Mouse (Mus musculus): Measurements from ENCODE around the gene Arpc5l. TPM values are rescaled to one million over a fixed set of nuclear protein-coding genes. Genes with fewer than 3 reads are reported as not detected.

The Arpc5l gene
- 56.6 and 77.5 TPM in 2 replicates for total RNA-seq (2014; fragmentation: Nextera tagmentation)
- 39.5 and 52.9 TPM in 2 replicates for total RNA-seq (2017)

GRCm38 (mm10) chr2:39004880-39005435 is at the start of gene Arpc5l:
Gene Arpc5l (plus strand): TSS chr2:39005348.
- peak; percentile 71 for ATAC-seq (replicated peaks; ENCODE audit: low FRiP score, low TSS enrichment, poor library complexity, severe bottlenecking)

DNA sequence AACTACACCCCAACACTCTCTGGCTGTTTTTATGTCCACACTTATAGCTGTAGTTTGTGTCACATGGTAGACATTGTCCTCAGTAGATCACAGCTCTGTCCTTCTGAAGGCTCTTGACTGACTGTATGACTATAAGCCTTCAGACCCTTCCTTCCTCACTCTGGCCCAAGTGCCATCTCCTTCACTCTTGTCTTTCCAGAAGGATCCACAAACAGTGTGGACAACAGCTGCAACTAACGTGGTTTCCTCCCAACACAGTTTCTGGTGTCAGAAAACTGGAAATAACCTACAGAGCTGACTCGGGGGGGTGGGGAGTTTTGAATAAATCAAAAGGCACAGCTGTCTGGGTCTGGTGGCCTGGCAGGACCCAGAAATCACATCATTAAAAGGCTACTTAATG is 49.1 kb upstream of the Arpc5l start:
- no peak for ATAC-seq (replicated peaks; ENCODE audit: low FRiP score, low TSS enrichment, poor library complexity, severe bottlenecking)

- no peak for ATAC-seq (replicated peaks; ENCODE audit: low FRiP score, low TSS enrichment, poor library complexity, severe bottlenecking)
Observed at GRCm38 (mm10) chr2:38957671-38958223, 47.4 kb upstream of the Arpc5l start.

- no peak for ATAC-seq (replicated peaks; ENCODE audit: low FRiP score, low TSS enrichment, poor library complexity, severe bottlenecking)
Observed at GRCm38 (mm10) chr2:38964198-38964597, 41.0 kb upstream of the Arpc5l start.

DNA sequence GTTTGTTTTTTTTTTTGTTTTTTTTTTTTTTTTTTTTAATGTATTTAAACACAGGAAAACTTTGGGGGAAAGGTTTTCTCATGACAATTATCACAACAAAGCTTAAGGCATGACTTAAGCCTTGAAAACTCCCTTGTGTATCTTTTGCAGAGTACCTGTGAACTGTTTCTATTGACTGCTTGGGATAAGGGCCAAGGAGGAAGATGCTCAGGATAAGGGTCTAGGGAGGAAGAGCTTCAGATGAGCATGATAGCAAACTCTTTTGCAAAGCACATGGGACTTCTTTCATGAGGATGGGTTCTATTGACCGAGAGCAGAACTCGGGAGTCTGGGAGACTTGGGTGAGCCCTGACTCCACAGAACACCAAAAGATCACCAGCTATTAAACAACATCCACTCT is 35.5 kb upstream of the Arpc5l start:
- no peak; the same call in 1 of the 2 replicates for ATAC-seq (replicated peaks; ENCODE audit: low FRiP score, low TSS enrichment, poor library complexity, severe bottlenecking)

DNA sequence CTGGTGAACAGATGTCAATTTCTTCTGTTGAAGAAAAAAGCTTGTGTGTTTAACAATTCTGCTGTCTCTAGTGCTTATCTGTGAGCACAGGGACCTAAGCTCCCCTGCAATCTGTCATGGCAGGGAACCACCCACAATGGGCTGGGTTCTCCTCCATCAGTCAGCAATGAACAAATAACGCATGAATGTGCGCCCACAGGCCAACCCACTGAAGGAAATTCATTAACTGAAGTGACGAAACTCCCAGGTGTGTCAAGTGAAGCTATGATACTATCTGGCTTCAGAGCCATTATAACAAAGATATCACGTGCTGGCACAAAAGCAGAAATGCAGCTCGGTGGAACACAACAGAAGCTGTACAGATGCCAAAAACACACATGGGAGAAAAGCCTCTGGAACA is 35.1 kb upstream of the Arpc5l start:
- ATAC-seq (replicated peaks; ENCODE audit: low FRiP score, low TSS enrichment, poor library complexity, severe bottlenecking), result peak; percentile 99

DNA sequence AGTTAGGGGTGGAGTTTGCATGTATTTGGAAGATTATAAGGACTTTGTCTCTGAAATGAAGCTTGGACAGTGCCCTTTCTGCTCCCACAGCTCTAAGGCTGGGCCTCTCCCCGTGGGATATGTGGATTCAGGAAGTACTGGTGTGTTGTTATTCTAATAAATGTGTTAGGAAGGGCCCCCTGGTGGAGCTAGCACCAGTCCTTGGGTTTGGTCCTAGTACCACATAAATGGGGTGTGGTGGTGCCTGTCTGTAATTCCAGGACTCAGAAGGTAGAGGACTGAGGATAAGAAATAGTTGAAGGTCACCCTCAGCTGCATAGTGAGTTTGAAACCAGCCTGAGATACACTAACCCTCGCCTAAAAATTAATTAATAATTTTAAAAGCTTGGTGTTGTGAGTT is 31.9 kb upstream of the Arpc5l start:
- ATAC-seq (replicated peaks; ENCODE audit: low FRiP score, low TSS enrichment, poor library complexity, severe bottlenecking), result 0 out of 2 replicates have a peak, but pooled peaks have one; percentile 2

- no peak for ATAC-seq (replicated peaks; ENCODE audit: low FRiP score, low TSS enrichment, poor library complexity, severe bottlenecking)
Observed at GRCm38 (mm10) chr2:38973701-38974100, 31.4 kb upstream of the Arpc5l start.

- no peak for ATAC-seq (replicated peaks; ENCODE audit: low FRiP score, low TSS enrichment, poor library complexity, severe bottlenecking)
Observed at GRCm38 (mm10) chr2:38974171-38974570, 31.0 kb upstream of the Arpc5l start.

DNA sequence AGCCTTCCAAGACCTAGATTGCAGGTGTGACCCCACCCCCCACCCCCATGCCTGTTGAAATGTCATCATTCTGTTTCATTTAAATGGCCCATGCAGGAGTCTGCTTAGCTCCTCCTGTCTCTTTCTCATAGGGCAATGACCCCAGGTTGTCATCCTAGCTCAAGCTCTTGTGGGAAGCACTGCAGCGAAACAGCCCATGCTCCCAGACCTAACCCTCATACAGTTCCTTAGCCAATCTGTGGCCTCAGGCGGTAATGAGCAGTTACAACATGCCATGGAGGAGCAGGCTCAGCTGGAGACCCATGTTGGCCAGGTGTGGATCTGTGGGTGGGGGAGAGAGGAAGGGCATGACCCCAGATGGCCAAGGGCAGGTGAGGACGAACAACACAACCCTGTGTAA is 30.0 kb upstream of the Arpc5l start:
- no peak for ATAC-seq (replicated peaks; ENCODE audit: low FRiP score, low TSS enrichment, poor library complexity, severe bottlenecking)

DNA sequence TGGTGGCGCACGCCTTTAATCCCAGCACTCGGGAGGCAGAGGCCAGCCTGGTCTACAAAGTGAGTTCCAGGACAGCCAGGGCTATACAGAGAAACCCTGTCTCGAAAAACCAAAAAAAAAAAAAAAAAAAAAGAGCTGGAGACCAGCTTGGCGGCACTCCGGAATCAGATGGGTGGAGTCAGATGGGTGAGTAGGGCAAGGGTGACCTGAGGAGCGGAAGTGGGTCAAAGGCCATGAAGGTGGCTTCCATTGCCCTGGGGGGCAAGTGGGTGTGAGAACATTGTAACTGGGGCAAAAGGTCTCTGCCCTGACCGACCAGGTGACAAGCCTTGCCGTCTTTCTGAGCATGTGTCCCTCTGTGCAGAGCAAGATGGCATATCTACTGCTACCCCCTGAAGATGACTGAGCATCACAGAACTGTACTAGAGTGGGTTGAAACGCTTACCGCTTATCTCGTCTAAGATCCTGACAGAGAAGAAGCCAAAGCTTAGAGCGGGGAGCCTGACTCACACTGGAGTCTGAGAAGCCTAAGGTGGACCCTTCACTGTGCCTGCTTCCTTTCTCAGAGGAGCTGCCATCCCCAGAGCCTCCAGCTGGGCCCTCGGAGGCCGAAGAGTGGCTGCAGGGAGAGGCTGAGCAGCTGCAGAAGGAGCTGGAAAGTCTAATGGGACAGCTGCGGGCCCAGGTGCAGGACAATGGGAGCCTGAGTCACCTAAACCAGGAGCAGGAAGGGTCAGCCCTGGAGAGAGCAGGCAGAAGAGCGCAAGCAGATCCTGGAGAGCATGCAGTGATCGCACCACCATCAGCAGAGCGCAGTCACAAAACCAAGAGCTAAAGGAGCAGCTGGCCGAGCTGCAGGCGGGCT is 29.0 kb upstream of the Arpc5l start:
- ATAC-seq (replicated peaks; ENCODE audit: low FRiP score, low TSS enrichment, poor library complexity, severe bottlenecking), result no peak

GRCm38 (mm10) chr2:38977837-38978236 is 27.3 kb upstream of the Arpc5l start:
- ATAC-seq (replicated peaks; ENCODE audit: low FRiP score, low TSS enrichment, poor library complexity, severe bottlenecking), result no peak

GRCm38 (mm10) chr2:38983456-38983855 is 21.7 kb upstream of the Arpc5l start:
- ATAC-seq (replicated peaks; ENCODE audit: low FRiP score, low TSS enrichment, poor library complexity, severe bottlenecking), result no peak

DNA sequence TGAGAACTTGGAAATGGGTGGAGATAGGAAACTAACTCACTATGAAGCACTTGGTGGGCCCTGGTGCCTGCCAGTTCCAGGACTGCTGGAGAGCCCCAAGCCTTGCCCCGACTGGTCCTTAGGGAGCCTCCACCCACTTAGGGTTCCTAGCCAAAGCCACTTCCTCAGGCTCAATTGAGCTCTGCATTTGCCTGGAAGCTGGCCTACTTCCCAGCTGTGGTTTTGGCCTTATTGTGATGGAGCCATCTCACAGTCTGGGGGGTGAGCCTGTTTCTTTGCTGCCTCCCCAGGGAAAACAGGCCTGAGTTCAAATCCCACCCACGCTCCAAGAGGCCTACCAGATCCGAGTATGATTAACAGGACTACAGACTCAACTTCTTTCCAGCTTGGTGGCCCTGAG is 18.6 kb upstream of the Arpc5l start:
- ATAC-seq (replicated peaks; ENCODE audit: low FRiP score, low TSS enrichment, poor library complexity, severe bottlenecking), result no peak

GRCm38 (mm10) chr2:38987371-38987770 is 17.8 kb upstream of the Arpc5l start:
- no peak for ATAC-seq (replicated peaks; ENCODE audit: low FRiP score, low TSS enrichment, poor library complexity, severe bottlenecking)

DNA sequence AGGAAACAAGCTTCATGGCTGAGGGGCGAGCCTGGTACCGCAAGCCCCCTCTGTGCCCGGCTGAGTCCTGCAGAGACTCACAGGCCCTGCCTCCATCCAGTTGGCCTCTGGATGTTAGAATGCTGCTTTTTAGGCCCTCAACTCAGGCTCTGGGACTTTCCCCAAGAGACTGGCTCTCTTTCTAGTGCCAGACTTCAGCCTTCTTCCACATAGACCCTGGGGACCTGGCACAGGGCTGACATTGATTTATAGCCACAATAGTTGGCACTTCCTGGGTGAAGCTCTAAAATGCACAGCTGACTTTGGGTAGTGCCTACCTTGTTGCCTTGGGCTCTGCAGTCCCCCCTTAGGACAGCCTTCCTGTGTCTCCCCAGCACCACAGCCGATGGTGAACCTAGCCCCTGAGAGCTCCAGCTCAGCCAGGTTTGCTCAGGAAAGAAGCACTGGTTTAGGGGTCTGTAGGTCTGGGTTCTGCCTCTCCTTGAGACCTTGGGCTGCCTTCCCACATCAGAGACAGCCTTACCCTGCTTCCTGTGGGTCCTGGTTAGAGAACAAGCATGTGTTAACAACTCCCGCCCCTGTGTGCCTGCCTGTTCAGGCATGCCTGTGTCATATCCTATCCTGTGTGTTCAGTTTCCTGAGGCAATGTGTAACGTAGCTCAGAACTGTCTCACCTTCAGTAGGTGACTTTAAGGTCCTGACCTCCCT is 17.2 kb upstream of the Arpc5l start:
- ATAC-seq (replicated peaks; ENCODE audit: low FRiP score, low TSS enrichment, poor library complexity, severe bottlenecking), result no peak

DNA sequence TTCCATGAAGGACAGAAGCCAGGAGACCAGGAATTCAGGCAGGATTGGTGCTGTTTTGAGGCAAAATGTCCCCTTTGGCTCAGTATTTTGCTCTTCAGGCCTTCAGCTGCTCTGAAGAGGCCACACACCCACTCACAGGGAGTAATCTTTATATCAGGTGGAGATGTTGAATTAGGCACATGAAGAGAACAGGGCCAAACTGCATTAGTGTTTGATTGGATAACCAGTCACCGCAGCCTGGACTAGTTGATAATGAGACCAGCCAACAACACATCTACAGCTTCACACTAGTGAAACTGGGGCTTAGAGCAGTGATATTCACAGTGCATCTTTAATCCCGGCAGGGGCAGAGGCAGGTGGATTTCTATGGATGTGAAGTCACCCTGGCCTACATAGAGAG is 16.2 kb upstream of the Arpc5l start:
- ATAC-seq (replicated peaks; ENCODE audit: low FRiP score, low TSS enrichment, poor library complexity, severe bottlenecking), result peak; percentile 92

- ATAC-seq (replicated peaks; ENCODE audit: low FRiP score, low TSS enrichment, poor library complexity, severe bottlenecking), result no peak
Observed at GRCm38 (mm10) chr2:38992004-38992403, 13.1 kb upstream of the Arpc5l start.

GRCm38 (mm10) chr2:38992452-38992851 is 12.7 kb upstream of the Arpc5l start:
- ATAC-seq (replicated peaks; ENCODE audit: low FRiP score, low TSS enrichment, poor library complexity, severe bottlenecking), result no peak
